Mouse (Mus musculus): ENCODE measurements around the gene Cpb2.

DNA sequence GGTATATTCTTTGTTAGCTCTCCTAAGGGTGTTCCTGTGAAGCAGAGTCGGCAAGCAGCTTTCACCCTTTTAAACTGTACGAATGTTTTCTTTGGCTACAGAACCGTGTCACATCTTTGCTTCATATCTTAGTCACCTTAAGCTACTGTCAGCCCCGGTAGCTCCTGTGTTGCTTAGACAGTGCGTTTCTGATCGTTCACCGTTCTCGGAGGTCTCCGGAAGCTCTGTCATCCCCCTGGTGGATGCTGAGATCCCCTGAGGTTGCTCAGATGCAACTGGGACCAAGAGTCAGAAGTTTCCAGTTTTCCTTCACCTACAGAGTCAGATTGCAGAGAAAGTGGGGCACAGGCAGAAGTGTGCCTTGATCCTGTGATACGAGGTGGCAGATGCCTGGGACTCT lies 49.7 kb upstream of the Cpb2 start:
- TF ChIP-seq CTCF (IDR thresholded peaks at IDR 0.05; ENCODE audit: control insufficient read depth, insufficient read depth, insufficient read length) (no peak), USF1 (IDR thresholded peaks at IDR 0.05; ENCODE audit: low read depth) (no peak), MAX (IDR thresholded peaks at IDR 0.05) (no peak), MYOD1 (IDR thresholded peaks at IDR 0.05; ENCODE audit: control insufficient read depth, insufficient read length, low read depth) (no peak), FOSL1 (IDR thresholded peaks at IDR 0.05; ENCODE audit: insufficient read depth, low read length, poor library complexity, severe bottlenecking) (no peak), MYOG (IDR thresholded peaks at IDR 0.05; ENCODE audit: control insufficient read depth, extremely low read depth, insufficient read length) (no peak)
